Mouse (Mus musculus) testis, adult 2 months (tissue): ENCODE data around the gene Tmem135. TPM values are rescaled to one million over a fixed set of nuclear protein-coding genes. Genes with fewer than 3 reads are reported as not detected.
"Not testable (repeated sequence)": the region's sequence is repeated elsewhere in the genome, so short reads cannot be mapped to it uniquely, and the experiment has no call there.

Experiments used
- H3K27ac ChIP-seq: fragments of 200-500 bp; 2 replicates; pipeline ENCODE4 v1.5.1; 2012; ENCODE audit warnings: low read depth, low read length; ENCODE audit not compliant: control insufficient read depth, insufficient read depth
- H3K27me3 ChIP-seq: fragments of 200-500 bp; 2 replicates; pipeline ENCODE4 v1.6.1; 2012; ENCODE audit warnings: mild to moderate bottlenecking, low read length, moderate library complexity; ENCODE audit not compliant: control insufficient read depth, insufficient read depth
- H3K36me3 ChIP-seq: fragments of 200-500 bp; 2 replicates; pipeline ENCODE4 v1.6.1; 2012; ENCODE audit warnings: mild to moderate bottlenecking, low read length; ENCODE audit not compliant: control insufficient read depth, insufficient read depth
- H3K4me1 ChIP-seq: fragments of 200-500 bp; 2 replicates; pipeline ENCODE4 v1.6.1; 2012; ENCODE audit warnings: low read length; ENCODE audit not compliant: control insufficient read depth, insufficient read depth
- H3K4me3 ChIP-seq: fragments of 200-500 bp; 2 replicates; pipeline ENCODE4 v1.5.1; 2012; ENCODE audit warnings: low read depth, mild to moderate bottlenecking, low read length, moderate library complexity, mixed read lengths; ENCODE audit not compliant: control insufficient read depth
- CTCF ChIP-seq: fragments of 200-500 bp; IDR thresholded peaks from 2 replicates; pipeline ENCODE4 v1.5.1; 2012; ENCODE audit warnings: low read depth, mild to moderate bottlenecking, inconsistent platforms, low read length, moderate library complexity; ENCODE audit not compliant: control insufficient read depth, insufficient read depth, insufficient replicate concordance
- POLR2A ChIP-seq: fragments of 200-500 bp; IDR thresholded peaks from 2 replicates; pipeline ENCODE4 v1.6.1; 2012; ENCODE audit warnings: low read depth, mild to moderate bottlenecking, inconsistent platforms, low read length, moderate library complexity; ENCODE audit not compliant: control insufficient read depth
- polyA plus RNA-seq: library from polyadenylated mRNA; depleted of rRNA; stranded (reverse); fragments of >200 nt; gene quantifications from 2 replicates; pipeline ENCODE4 v1.2.3, GENCODE M21; 2012

Gene Tmem135
- polyA plus RNA-seq, 1 experiment, result 4.6 TPM

- TF ChIP-seq CTCF, result no peak
- no peaks in the 10 kb centered on the region for H3K27me3 ChIP-seq
- no peaks in the 10 kb centered on the region for H3K4me1 ChIP-seq
- H3K27ac ChIP-seq, result no peak overlapping the region
- H3K36me3 ChIP-seq, result no peaks in the 10 kb centered on the region
- H3K4me3 ChIP-seq, result no peak overlapping the region
These were observed 107.1 kb downstream of the Tmem135 start for GRCm38 (mm10) chr7:89296941-89297340.

GRCm38 (mm10) chr7:89282664-89283063 lies 121.4 kb downstream of the Tmem135 start:
- Histone ChIP-seq H3K36me3 (no peaks in the 10 kb centered on the region), H3K4me3 (no peak overlapping the region), H3K4me1 (no peaks in the 10 kb centered on the region), H3K27me3 (no peaks in the 10 kb centered on the region), H3K27ac (no peak overlapping the region)
- no peak for TF ChIP-seq POLR2A
- no peak for TF ChIP-seq CTCF

DNA sequence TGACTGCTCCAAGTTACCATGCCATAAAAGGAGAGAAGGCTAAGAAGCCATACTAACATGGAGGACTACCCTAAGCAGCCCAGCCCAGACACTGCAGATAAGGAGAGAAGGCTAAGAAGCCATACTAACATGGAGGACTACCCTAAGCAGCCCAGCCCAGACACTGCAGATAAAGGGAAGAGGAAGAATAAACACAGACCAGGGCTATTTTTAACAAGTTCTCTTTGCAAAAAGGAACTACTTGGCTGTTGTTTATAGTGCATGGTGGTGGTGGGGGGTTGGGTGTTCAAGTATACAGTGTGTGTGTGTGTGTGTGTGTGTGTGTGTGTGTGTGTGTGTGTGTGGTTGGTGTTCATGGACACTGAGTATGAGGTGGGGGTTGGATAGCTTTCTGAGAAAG lies 133.6 kb downstream of the Tmem135 start:
- H3K27me3 ChIP-seq, H3K36me3 ChIP-seq, H3K27ac ChIP-seq, H3K4me1 ChIP-seq, H3K4me3 ChIP-seq: not testable (repeated sequence)

DNA sequence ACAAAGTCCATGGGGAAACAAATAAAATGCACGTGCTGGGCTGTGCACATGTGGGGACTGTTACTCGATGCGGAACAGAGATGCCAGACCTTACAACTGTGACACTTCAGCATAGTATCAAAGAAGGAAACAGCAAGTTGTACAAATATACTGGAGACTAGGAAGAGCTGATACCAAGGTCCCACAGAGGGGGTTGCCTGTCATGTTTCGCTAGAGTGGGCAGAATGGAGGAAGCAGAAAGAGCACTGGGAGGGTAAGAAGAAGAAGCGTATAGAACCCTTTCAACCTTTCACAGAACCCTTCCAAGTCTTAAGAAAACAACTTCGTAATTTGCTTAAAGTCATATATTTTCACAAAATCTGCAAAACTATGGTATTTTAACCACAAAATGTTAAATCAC lies 134.2 kb downstream of the Tmem135 start:
- no peaks in the 10 kb centered on the region for H3K36me3 ChIP-seq
- no peaks in the 10 kb centered on the region for H3K27me3 ChIP-seq
- no peak overlapping the region for H3K4me3 ChIP-seq
- no peak overlapping the region for H3K27ac ChIP-seq
- no peaks in the 10 kb centered on the region for H3K4me1 ChIP-seq
- no peak for TF ChIP-seq CTCF
- no peak for TF ChIP-seq POLR2A

DNA sequence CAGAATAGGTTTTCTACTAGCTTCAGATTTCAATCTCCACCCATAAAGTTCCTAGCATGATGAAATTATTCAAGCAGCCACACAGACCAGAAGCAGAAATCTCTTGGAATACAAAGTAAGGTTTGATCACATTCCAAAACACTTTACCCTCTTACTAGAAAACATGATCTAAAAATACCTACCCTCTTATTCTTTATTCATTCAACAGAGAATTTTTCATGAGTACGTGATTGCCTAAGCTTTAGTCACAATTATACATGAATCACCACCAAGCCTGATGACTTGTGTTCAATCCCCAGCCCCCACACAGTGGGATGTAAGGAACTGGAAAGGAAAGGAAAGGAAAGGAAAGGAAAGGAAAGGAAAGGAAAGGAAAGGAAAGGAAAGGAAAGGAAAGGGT lies 136.5 kb downstream of the Tmem135 start:
- TF ChIP-seq POLR2A (no peak), CTCF (no peak)
- Histone ChIP-seq H3K36me3 (no peaks in the 10 kb centered on the region), H3K4me1 (no peaks in the 10 kb centered on the region), H3K27ac (no peak overlapping the region), H3K4me3 (no peak overlapping the region), H3K27me3 (no peaks in the 10 kb centered on the region)

DNA sequence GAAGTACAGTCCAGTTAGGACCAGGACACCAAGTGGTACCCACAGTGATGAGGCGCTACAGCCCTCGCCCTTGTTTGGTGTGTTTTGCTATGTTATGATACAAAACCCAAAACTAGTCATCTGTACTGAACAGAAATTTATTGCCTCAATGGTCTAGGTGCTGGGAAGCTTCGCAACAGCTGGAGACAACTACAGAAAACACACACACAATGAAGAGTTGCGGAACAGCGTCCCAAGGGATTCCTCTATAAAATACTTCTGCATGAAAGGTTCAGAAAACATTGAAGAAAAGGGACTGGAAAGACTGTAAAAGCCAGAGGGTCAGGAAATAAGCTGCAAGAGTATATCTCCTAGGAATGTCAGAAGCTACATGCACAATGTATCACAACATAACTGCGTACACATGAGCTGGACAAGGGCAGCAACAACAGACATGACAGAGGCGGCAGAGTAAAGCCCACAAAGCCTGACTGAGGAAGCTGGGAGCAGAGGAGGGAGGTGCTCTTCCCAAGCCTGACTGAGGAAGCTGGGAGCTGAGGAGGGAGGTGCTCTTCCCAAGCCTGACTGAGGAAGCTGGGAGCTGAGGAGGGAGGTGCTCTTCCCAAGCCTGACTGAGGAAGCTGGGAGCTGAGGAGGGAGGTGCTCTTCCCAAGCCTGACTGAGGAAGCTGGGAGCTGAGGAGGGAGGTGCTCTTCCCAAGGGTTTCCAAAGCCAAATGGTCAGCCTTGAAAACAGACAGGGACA lies 137.8 kb downstream of the Tmem135 start:
- no peak for TF ChIP-seq POLR2A
- no peak for TF ChIP-seq CTCF
- no peaks in the 10 kb centered on the region for H3K4me1 ChIP-seq
- no peaks in the 10 kb centered on the region for H3K36me3 ChIP-seq
- H3K27ac ChIP-seq, result no peak overlapping the region
- H3K4me3 ChIP-seq, result no peak overlapping the region
- H3K27me3 ChIP-seq, result no peaks in the 10 kb centered on the region

GRCm38 (mm10) chr7:89260966-89261365 lies 143.1 kb downstream of the Tmem135 start:
- H3K36me3 ChIP-seq, result no peaks in the 10 kb centered on the region
- TF ChIP-seq POLR2A (no peak), CTCF (no peak)

GRCm38 (mm10) chr7:89258832-89259231 lies 145.2 kb downstream of the Tmem135 start:
- no peaks in the 10 kb centered on the region for H3K27me3 ChIP-seq
- no peak overlapping the region for H3K27ac ChIP-seq
- TF ChIP-seq POLR2A (no peak), CTCF (no peak)
- H3K36me3 ChIP-seq, result no peaks in the 10 kb centered on the region
- H3K4me1 ChIP-seq, result no peaks in the 10 kb centered on the region
- no peak overlapping the region for H3K4me3 ChIP-seq

More at GRCm38 (mm10) chr7:89260966-89261365, 143.1 kb downstream of the Tmem135 start:
- no peaks in the 10 kb centered on the region for H3K4me1 ChIP-seq
- no peak overlapping the region for H3K4me3 ChIP-seq
- H3K27ac ChIP-seq, result no peak overlapping the region
- H3K27me3 ChIP-seq, result no peaks in the 10 kb centered on the region
